Mouse (Mus musculus): ENCODE measurements around the gene Wdtc1. TPM values are rescaled to one million over a fixed set of nuclear protein-coding genes. Genes with fewer than 3 reads are reported as not detected.

Gene Wdtc1
- total and polyA plus RNA-seq, 2 experiments from 2014 or later: 9.3 to 39.9 TPM

- peak overlapping the region; percentile 78 for H3K27ac ChIP-seq (ENCODE audit: low read depth)
- peak overlapping the region; percentile 78 for H3K9ac ChIP-seq (replicated peaks; ENCODE audit: low read depth, low read length)
- H3K4me1 ChIP-seq (ENCODE audit: control insufficient read depth, insufficient read depth): no peaks in the 10 kb centered on the region
- ATAC-seq (ENCODE audit: insufficient read depth, low read depth) (peak; percentile 23), DNase-seq (ENCODE audit: low spot score) (peak; percentile 23)
- WGBS: under 1% methylated on average over 39 of the region's 39 CpGs
- no peak for TF ChIP-seq CTCF (IDR thresholded peaks at IDR 0.05; ENCODE audit: low read depth)
- no peak for TF ChIP-seq EP300 (IDR thresholded peaks at IDR 0.05; ENCODE audit: low read depth)
- H3K9me3 ChIP-seq (replicated peaks; ENCODE audit: control insufficient read depth, low read length): no peaks in the 10 kb centered on the region
- no peaks in the 10 kb centered on the region; the same call in 1 of the 2 replicates for H3K27me3 ChIP-seq (ENCODE audit: control insufficient read depth, insufficient read depth, low read length)
- no peaks in the 10 kb centered on the region for H3K36me3 ChIP-seq (replicated peaks; ENCODE audit: control insufficient read depth, insufficient read depth, low read length)
- H3K4me3 ChIP-seq (ENCODE audit: low read depth, low read length): peak overlapping the region; percentile 80
- H3K4me2 ChIP-seq (ENCODE audit: low read depth, low read length): peak overlapping the region; percentile 77
These were observed 14.7 kb downstream of the Wdtc1 start for GRCm38 (mm10) chr4:133338521-133339095.

DNA sequence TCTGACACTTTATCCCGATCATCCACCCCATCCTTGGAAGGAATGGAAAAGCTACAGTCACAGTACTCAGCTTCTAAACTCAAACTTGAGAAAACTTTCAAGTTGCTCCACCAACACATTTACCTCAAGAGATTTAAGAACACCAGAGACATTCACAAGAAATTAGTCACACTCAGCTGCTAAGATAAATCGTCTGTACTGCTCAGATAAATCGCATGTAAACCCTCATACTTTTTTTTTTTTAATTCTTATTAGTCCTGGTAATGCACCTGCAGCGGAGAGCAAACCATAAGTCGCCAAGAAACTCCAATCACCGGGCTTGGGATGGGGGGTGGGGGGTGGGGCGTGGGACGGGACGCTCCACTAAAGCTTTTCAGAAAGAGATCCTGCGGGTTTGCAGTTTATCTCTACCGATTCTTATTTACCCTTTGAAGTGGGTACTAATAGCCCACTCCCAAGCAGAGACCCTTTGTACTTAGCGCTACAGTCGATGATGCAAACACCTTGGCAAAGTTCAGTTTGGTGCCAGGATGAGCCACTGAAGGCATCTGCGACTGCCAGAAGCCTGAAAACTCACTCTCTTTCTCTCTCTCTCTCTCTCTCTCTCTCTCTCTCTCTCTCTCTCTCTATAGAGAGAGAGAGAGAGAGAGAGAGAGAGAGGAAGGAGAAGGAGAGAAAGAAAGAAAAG is 15.3 kb downstream of the Wdtc1 start:
- no peak for ATAC-seq (ENCODE audit: insufficient read depth, low read depth)
- Histone ChIP-seq H3K36me3 (replicated peaks; ENCODE audit: control insufficient read depth, insufficient read depth, low read length) (no peaks in the 10 kb centered on the region), H3K4me3 (ENCODE audit: low read depth, low read length) (peak overlapping the region; percentile 80), H3K4me1 (ENCODE audit: control insufficient read depth, insufficient read depth) (no peaks in the 10 kb centered on the region), H3K4me2 (ENCODE audit: low read depth, low read length) (peak overlapping the region; percentile 77), H3K9me3 (replicated peaks; ENCODE audit: control insufficient read depth, low read length) (no peaks in the 10 kb centered on the region), H3K27me3 (ENCODE audit: control insufficient read depth, insufficient read depth, low read length) (no peaks in the 10 kb centered on the region; the same call in 1 of the 2 replicates), H3K9ac (replicated peaks; ENCODE audit: low read depth, low read length) (peak overlapping the region; percentile 78), H3K27ac (ENCODE audit: low read depth) (peak overlapping the region; percentile 78)
- WGBS: 11% methylated on average over 14 of the region's 14 CpGs
- no peak for TF ChIP-seq CTCF (IDR thresholded peaks at IDR 0.05; ENCODE audit: low read depth)
- no peak for DNase-seq (ENCODE audit: low spot score)

- Histone ChIP-seq H3K27ac (ENCODE audit: low read depth) (no peak overlapping the region), H3K4me2 (ENCODE audit: low read depth, low read length) (no peak overlapping the region), H3K4me1 (ENCODE audit: control insufficient read depth, insufficient read depth) (no peaks in the 10 kb centered on the region), H3K36me3 (replicated peaks; ENCODE audit: control insufficient read depth, insufficient read depth, low read length) (no peaks in the 10 kb centered on the region), H3K9ac (replicated peaks; ENCODE audit: low read depth, low read length) (no peak overlapping the region), H3K9me3 (replicated peaks; ENCODE audit: control insufficient read depth, low read length) (no peaks in the 10 kb centered on the region), H3K4me3 (ENCODE audit: low read depth, low read length) (no peak overlapping the region), H3K27me3 (ENCODE audit: control insufficient read depth, insufficient read depth, low read length) (no peaks in the 10 kb centered on the region)
- TF ChIP-seq EP300 (IDR thresholded peaks at IDR 0.05; ENCODE audit: low read depth) (no peak), CTCF (IDR thresholded peaks at IDR 0.05; ENCODE audit: low read depth) (no peak)
- ATAC-seq (ENCODE audit: insufficient read depth, low read depth): no peak
- DNase-seq (ENCODE audit: low spot score): no peak
- WGBS: 71% methylated on average over 6 of the region's 6 CpGs
These were observed 20.0 kb downstream of the Wdtc1 start for GRCm38 (mm10) chr4:133333306-133333705.

DNA sequence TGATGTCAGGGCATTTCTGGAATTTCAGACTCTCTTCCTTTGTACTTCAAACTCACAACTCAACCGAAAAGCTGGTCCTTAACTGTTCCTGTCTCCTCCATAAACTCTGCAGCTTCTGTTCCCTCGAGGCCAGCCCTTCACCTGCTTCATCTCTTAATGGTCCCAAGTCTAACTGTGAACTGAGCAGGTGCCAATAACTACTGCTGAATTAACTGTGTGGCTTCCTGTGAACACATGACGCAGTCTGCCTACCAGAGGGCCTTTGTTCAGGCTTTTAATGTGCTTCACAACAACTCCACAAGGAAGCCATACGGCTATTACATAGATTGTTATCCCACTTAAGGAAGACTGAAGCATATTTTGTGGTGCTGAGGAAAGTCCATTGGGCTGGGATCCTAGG is 23.0 kb downstream of the Wdtc1 start:
- H3K36me3 ChIP-seq (replicated peaks; ENCODE audit: control insufficient read depth, insufficient read depth, low read length): no peaks in the 10 kb centered on the region
- WGBS: 75% methylated on average over 4 of the region's 4 CpGs
- DNase-seq (ENCODE audit: low spot score): no peak
- TF ChIP-seq CTCF (IDR thresholded peaks at IDR 0.05; ENCODE audit: low read depth) (no peak), EP300 (IDR thresholded peaks at IDR 0.05; ENCODE audit: low read depth) (no peak)
- no peak overlapping the region for H3K27ac ChIP-seq (ENCODE audit: low read depth)
- H3K4me2 ChIP-seq (ENCODE audit: low read depth, low read length): no peak overlapping the region
- H3K27me3 ChIP-seq (ENCODE audit: control insufficient read depth, insufficient read depth, low read length): no peaks in the 10 kb centered on the region
- no peak overlapping the region for H3K9ac ChIP-seq (replicated peaks; ENCODE audit: low read depth, low read length)
- no peaks in the 10 kb centered on the region for H3K9me3 ChIP-seq (replicated peaks; ENCODE audit: control insufficient read depth, low read length)
- no peak for ATAC-seq (ENCODE audit: insufficient read depth, low read depth)
- H3K4me1 ChIP-seq (ENCODE audit: control insufficient read depth, insufficient read depth): no peaks in the 10 kb centered on the region
- no peak overlapping the region for H3K4me3 ChIP-seq (ENCODE audit: low read depth, low read length)

GRCm38 (mm10) chr4:133328129-133328528 is 25.2 kb downstream of the Wdtc1 start:
- Histone ChIP-seq H3K27ac (ENCODE audit: low read depth) (no peak overlapping the region), H3K27me3 (ENCODE audit: control insufficient read depth, insufficient read depth, low read length) (no peaks in the 10 kb centered on the region), H3K4me1 (ENCODE audit: control insufficient read depth, insufficient read depth) (no peaks in the 10 kb centered on the region), H3K9me3 (replicated peaks; ENCODE audit: control insufficient read depth, low read length) (no peaks in the 10 kb centered on the region), H3K4me3 (ENCODE audit: low read depth, low read length) (no peak overlapping the region), H3K4me2 (ENCODE audit: low read depth, low read length) (no peak overlapping the region), H3K9ac (replicated peaks; ENCODE audit: low read depth, low read length) (no peak overlapping the region), H3K36me3 (replicated peaks; ENCODE audit: control insufficient read depth, insufficient read depth, low read length) (no peaks in the 10 kb centered on the region)
- ATAC-seq (ENCODE audit: insufficient read depth, low read depth) (no peak), DNase-seq (ENCODE audit: low spot score) (no peak)
- TF ChIP-seq EP300 (IDR thresholded peaks at IDR 0.05; ENCODE audit: low read depth) (no peak), CTCF (IDR thresholded peaks at IDR 0.05; ENCODE audit: low read depth) (no peak)
- 44% methylated on average over 7 of the region's 7 CpGs for WGBS

All from heart, postnatal 0 days (tissue).